Mouse (Mus musculus) heart, postnatal 0 days (tissue): ENCODE data around the gene Frat1.

Experiments used
- CTCF ChIP-seq: IDR thresholded peaks from 2 replicates; pipeline ENCODE4 v1.5.1; 2016; ENCODE audit warnings: antibody characterized with exemption, control low read depth, low read depth
- EP300 ChIP-seq: IDR thresholded peaks from 2 replicates; pipeline ENCODE4 v1.6.1; 2016; ENCODE audit warnings: antibody characterized with exemption, low read depth

- TF ChIP-seq CTCF (no peak), EP300 (no peak)
These were observed 4.8 kb upstream of the Frat1 start for GRCm38 (mm10) chr19:41824950-41825349.
